Mouse (Mus musculus) embryonic facial prominence, embryonic 10.5 days (tissue): ENCODE measurements at regions not wholly inside any gene's neighbourhood (a gene's known extent, or its start where the extent isn't known, plus 50 kb on each side); places are given as distances from the start of the nearest gene placed in this dataset.
"Not testable (repeated sequence)": the region's sequence is repeated elsewhere in the genome, so short reads cannot be mapped to it uniquely, and the experiment has no call there.

ENCODE experiments used
- DNase-seq: peaks from one replicate; pipeline ENCODE4 v3.0.0-alpha.2; 2017; ENCODE audit warnings: low spot score
- H3K27ac ChIP-seq: fragments of 300-500 bp; sonication (generic); replicated peaks from 2 replicates; pipeline ENCODE4 v1.5.1; 2016; ENCODE audit warnings: mild to moderate bottlenecking
- H3K27me3 ChIP-seq: fragments of 300-500 bp; sonication (generic); replicated peaks from 2 replicates; pipeline ENCODE4 v1.6.1; 2016; ENCODE audit warnings: low read depth, mild to moderate bottlenecking; ENCODE audit not compliant: poor library complexity, severe bottlenecking
- H3K36me3 ChIP-seq: fragments of 300-500 bp; sonication (generic); replicated peaks from 2 replicates; pipeline ENCODE4 v1.6.1; 2016; ENCODE audit warnings: mild to moderate bottlenecking, moderate library complexity
- H3K4me1 ChIP-seq: fragments of 300-500 bp; sonication (generic); 2 replicates; pipeline ENCODE4 v1.6.1; 2016
- H3K4me3 ChIP-seq: fragments of 300-500 bp; sonication (generic); 2 replicates; pipeline ENCODE4 v1.5.1; 2016; ENCODE audit warnings: mild to moderate bottlenecking, moderate library complexity
- H3K9me3 ChIP-seq: fragments of 300-500 bp; sonication (generic); 2 replicates; pipeline ENCODE4 v1.6.1; 2016; ENCODE audit warnings: mild to moderate bottlenecking
- WGBS: fragments of 180-500 bp; shearing (Covaris S2); methylation state at CpG from one replicate; pipeline ENCODE4 v1.1.7; 2016; 5-methylcytosine and 5-hydroxymethylcytosine counted together

DNA sequence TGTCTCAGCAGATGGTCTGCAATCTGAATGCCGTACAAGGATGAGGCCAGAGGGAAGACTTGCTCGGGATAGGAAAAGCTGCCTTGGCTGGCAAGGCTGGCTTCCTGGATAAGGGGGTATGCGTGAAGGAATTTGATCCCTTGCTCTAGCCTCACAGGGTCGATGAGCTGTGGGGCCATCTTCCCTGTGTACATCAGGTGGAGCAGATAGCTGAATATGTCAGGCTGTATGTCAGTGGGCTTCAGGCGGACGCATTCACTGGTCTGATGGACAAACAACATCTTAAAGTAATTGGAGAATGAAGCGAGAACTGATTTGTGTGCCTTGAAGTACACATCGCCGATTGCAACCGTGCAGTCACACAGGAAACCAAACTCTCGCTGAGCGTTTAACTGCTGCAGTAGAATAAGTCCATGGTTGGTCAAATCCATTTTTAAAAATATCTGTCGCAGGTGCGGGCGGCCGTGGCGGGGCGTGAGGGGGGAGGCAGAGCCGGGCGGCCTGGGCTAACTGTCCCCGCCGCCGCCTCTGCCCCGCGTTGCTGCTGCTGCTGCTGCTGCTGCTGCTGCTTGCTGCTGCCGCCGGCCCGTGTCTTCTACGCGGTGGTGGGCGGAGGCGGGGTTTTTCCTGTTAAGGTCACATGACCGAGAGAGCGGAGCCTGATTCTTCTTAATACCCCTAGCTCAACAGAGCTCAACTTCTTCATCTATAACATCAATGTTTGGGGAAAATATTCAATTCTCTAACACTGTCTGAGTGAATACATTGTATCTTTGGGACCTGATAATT is 71.9 kb upstream of the Prkcq start:
- not testable (repeated sequence) for H3K9me3 ChIP-seq, H3K36me3 ChIP-seq, H3K27me3 ChIP-seq, H3K4me1 ChIP-seq, H3K27ac ChIP-seq
- WGBS, result 40% methylated on average over 34 of the region's 34 CpGs
- DNase-seq, result peak; percentile 66
- H3K4me3 ChIP-seq, result peak overlapping the region; percentile 49

GRCm38 (mm10) chr2:11113191-11113590 is 58.7 kb upstream of the Prkcq start:
- no peaks in the 10 kb centered on the region for H3K9me3 ChIP-seq
- H3K27ac ChIP-seq, result no peak overlapping the region
- H3K36me3 ChIP-seq, result no peaks in the 10 kb centered on the region
- H3K27me3 ChIP-seq, result no peaks in the 10 kb centered on the region
- 43% methylated on average over 8 of the region's 8 CpGs for WGBS
- no peak overlapping the region for H3K4me3 ChIP-seq
- DNase-seq, result peak; percentile 28
- no peaks in the 10 kb centered on the region for H3K4me1 ChIP-seq

DNA sequence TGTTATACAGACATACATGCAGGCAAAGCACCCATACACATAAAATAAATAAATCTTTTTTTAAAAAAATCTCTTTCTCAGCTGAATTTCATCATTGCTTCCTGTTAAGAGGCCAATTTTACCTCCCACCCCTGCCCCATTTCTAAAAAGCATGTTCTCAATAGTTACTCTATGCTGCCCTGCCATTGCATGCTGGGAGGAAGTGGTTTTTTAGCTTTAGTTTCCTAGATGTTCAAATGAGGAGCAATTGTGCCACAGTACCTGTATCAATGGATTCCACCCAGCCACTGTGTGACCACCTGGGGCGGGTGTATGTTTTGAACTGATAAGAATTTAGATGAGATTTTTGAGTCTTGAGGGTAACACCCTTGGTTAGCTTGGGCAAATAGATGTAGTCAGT is 53.3 kb upstream of the Prkcq start:
- H3K4me3 ChIP-seq, result no peak overlapping the region
- H3K9me3 ChIP-seq, result no peaks in the 10 kb centered on the region
- H3K27ac ChIP-seq, result no peak overlapping the region
- H3K36me3 ChIP-seq, result no peaks in the 10 kb centered on the region
- no peaks in the 10 kb centered on the region for H3K4me1 ChIP-seq
- H3K27me3 ChIP-seq, result no peaks in the 10 kb centered on the region
- DNase-seq, result no peak
- WGBS, result 83% methylated on average over 1 of the region's 1 CpGs

DNA sequence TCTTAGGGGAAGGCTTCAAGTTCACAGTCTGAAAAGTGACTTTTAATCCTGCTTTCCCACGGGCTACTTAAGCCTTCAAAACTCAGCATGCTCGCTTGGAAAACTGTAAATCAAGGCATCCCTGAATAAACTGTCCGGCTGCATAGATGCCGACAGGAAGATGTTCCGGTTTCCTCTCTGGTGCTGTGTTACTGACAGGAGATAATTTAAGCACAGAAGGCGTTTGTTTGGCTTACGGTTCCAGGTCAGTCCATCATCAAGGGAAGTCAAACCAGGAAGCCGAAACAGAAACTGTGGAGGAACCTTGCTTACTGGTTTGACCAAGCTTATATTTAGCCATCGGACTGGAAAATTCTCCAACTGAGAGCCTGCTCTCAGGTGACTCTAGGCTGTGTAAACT is 52.6 kb upstream of the Prkcq start:
- WGBS, result 79% methylated on average over 9 of the region's 9 CpGs
- no peaks in the 10 kb centered on the region for H3K36me3 ChIP-seq
- no peaks in the 10 kb centered on the region for H3K4me1 ChIP-seq
- no peaks in the 10 kb centered on the region for H3K27me3 ChIP-seq
- no peak overlapping the region for H3K27ac ChIP-seq
- no peak for DNase-seq
- no peaks in the 10 kb centered on the region for H3K9me3 ChIP-seq
- no peak overlapping the region for H3K4me3 ChIP-seq
